9 mouse cellular contexts compared by ENCODE assay signal in genomic region chr9:71894246-71894942, GRCm38 (mm10).
DNase-seq lines count a peak whose midpoint lies in the region; ATAC-seq and TF ChIP-seq lines count a peak whose summit lies in the region.
"Had no signal": no experiment of that assay in that cellular context is flagged by ENCODE, and none has a peak within 500 bp of the region (broad histone marks: within the 10 kb centered on the region; RNA-seq: fewer than 3 reads in every experiment).

No protein-coding gene starts in this region.

- 75% methylated on average over 11 of the region's 11 CpGs for WGBS in heart, embryonic 16.5 days
- 75% methylated on average over 11 of the region's 11 CpGs for WGBS in heart, adult 2 months
- WGBS in hindbrain, embryonic 11.5 days = 16% methylated on average over 11 of the region's 11 CpGs
- WGBS in midbrain, embryonic 16.5 days = 10% methylated on average over 11 of the region's 11 CpGs

- no peak for ATAC-seq in heart, embryonic 16.5 days (replicated peaks; ENCODE audit: extremely low read depth, insufficient read depth, low FRiP score)
- no peak for ATAC-seq in hindbrain, embryonic 11.5 days (ENCODE audit: low FRiP score)
- peak; percentile 78; the same call in 1 of the 2 replicates for ATAC-seq in midbrain, embryonic 16.5 days
- ATAC-seq in frontal cortex, adult (ENCODE audit: low TSS enrichment) = no peak
- no peak for ATAC-seq in erythroblast, adult 5-6 weeks (replicated peaks; ENCODE audit: low FRiP score, poor library complexity, severe bottlenecking)

- peak overlapping the region; percentile 8; the same call in 1 of the 2 replicates for H3K4me2 ChIP-seq in heart, embryonic 16.5 days (ENCODE audit: low read depth, low read length)
- H3K4me2 ChIP-seq in hindbrain, embryonic 11.5 days (replicated peaks; ENCODE audit: low read depth, low read length) = peak overlapping the region; percentile 56
- peak overlapping the region; percentile 49 for H3K4me2 ChIP-seq in midbrain, embryonic 16.5 days (ENCODE audit: low read length)

- no peak overlapping the region for H3K27ac ChIP-seq in heart, embryonic 16.5 days (ENCODE audit: low read length)
- no peak overlapping the region; the same call in 1 of the 2 replicates for H3K27ac ChIP-seq in heart, adult 2 months
- H3K27ac ChIP-seq in hindbrain, embryonic 11.5 days (ENCODE audit: low read depth, low read length) = peak overlapping the region; percentile 70
- H3K27ac ChIP-seq in midbrain, embryonic 16.5 days (ENCODE audit: low read length) = peak overlapping the region; percentile 51; the same call in 1 of the 2 replicates

- H3K36me3 ChIP-seq in heart, embryonic 16.5 days (ENCODE audit: control insufficient read depth, insufficient read depth) = no peaks in the 10 kb centered on the region
- H3K36me3 ChIP-seq in heart, adult 2 months (ENCODE audit: control insufficient read depth, insufficient read depth, low read length) = peaks cover 8% of the 10 kb centered on the region
- H3K36me3 ChIP-seq in hindbrain, embryonic 11.5 days (ENCODE audit: control insufficient read depth, insufficient read depth, low read length) = no peaks in the 10 kb centered on the region
- no peaks in the 10 kb centered on the region for H3K36me3 ChIP-seq in midbrain, embryonic 16.5 days (ENCODE audit: control insufficient read depth, insufficient read depth, low read length)

- H3K4me1 ChIP-seq in heart, embryonic 16.5 days (ENCODE audit: control insufficient read depth, insufficient read depth, low read length) = peaks cover 3% of the 10 kb centered on the region
- H3K4me1 ChIP-seq in heart, adult 2 months (ENCODE audit: control insufficient read depth, insufficient read depth, low read length) = peaks cover 6% of the 10 kb centered on the region
- peaks cover 5% of the 10 kb centered on the region for H3K4me1 ChIP-seq in hindbrain, embryonic 11.5 days (replicated peaks; ENCODE audit: control insufficient read depth, insufficient read depth, low read length)
- peaks cover 15% of the 10 kb centered on the region for H3K4me1 ChIP-seq in midbrain, embryonic 16.5 days (ENCODE audit: control insufficient read depth, insufficient read depth, low read length)

- H3K9me3 ChIP-seq in heart, embryonic 16.5 days (replicated peaks; ENCODE audit: control insufficient read depth, low read length) = no peaks in the 10 kb centered on the region
- no peaks in the 10 kb centered on the region for H3K9me3 ChIP-seq in hindbrain, embryonic 11.5 days (ENCODE audit: control insufficient read depth, low read length)
- no peaks in the 10 kb centered on the region for H3K9me3 ChIP-seq in midbrain, embryonic 16.5 days (replicated peaks; ENCODE audit: control insufficient read depth, low read length, poor library complexity, severe bottlenecking)

- peak overlapping the region; percentile 49; the same call in 1 of the 2 replicates for H3K9ac ChIP-seq in heart, embryonic 16.5 days (ENCODE audit: low read length)
- H3K9ac ChIP-seq in heart, adult 2 months (ENCODE audit: low read depth, low read length) = no peak overlapping the region
- H3K9ac ChIP-seq in hindbrain, embryonic 11.5 days (ENCODE audit: low read depth, low read length) = peak overlapping the region; percentile 62
- H3K9ac ChIP-seq in midbrain, embryonic 16.5 days (ENCODE audit: low read depth, low read length) = peak overlapping the region; percentile 18; the same call in 1 of the 2 replicates

- H3K27me3 ChIP-seq in heart, embryonic 16.5 days (ENCODE audit: control insufficient read depth, insufficient read depth, low read length) = no peaks in the 10 kb centered on the region
- H3K27me3 ChIP-seq in heart, adult 2 months (ENCODE audit: control insufficient read depth, insufficient read depth, low read length) = no peaks in the 10 kb centered on the region
- no peaks in the 10 kb centered on the region for H3K27me3 ChIP-seq in hindbrain, embryonic 11.5 days (ENCODE audit: control insufficient read depth, insufficient read depth, low read length)
- H3K27me3 ChIP-seq in midbrain, embryonic 16.5 days (ENCODE audit: control insufficient read depth, insufficient read depth, low read depth, low read length) = no peaks in the 10 kb centered on the region

- H3K79me2 ChIP-seq in heart, adult 2 months (replicated peaks; ENCODE audit: control insufficient read depth, insufficient read depth, low read length) = no peaks in the 10 kb centered on the region

- peak overlapping the region; percentile 23 for H3K4me3 ChIP-seq in heart, embryonic 16.5 days (ENCODE audit: low read length)
- no peak overlapping the region for H3K4me3 ChIP-seq in heart, adult 2 months
- peak overlapping the region; percentile 45 for H3K4me3 ChIP-seq in hindbrain, embryonic 11.5 days (ENCODE audit: low read depth, low read length)
- H3K4me3 ChIP-seq in midbrain, embryonic 16.5 days (ENCODE audit: low read depth, low read length) = peak overlapping the region; percentile 32

- DNase-seq in heart, adult 2 months = no peak
- peak; percentile 33 for DNase-seq in embryo, embryonic 9.5 days (ENCODE audit: extremely low spot score)
- peak; percentile 43 for DNase-seq in hindbrain, embryonic 11.5 days (ENCODE audit: low spot score)
- no peak for DNase-seq in layer of hippocampus, postnatal 36 days
- DNase-seq: adrenal gland, adult 2 months had no signal

- no peak for TF ChIP-seq EP300 in heart, adult 2 months (IDR thresholded peaks at IDR 0.05; ENCODE audit: insufficient read depth, low read depth, low read length)

- TF ChIP-seq POLR2A in heart, adult 2 months (IDR thresholded peaks at IDR 0.05; ENCODE audit: insufficient read depth, low read depth, low read length) = no peak

- TF ChIP-seq CTCF in heart, adult 2 months (IDR thresholded peaks at IDR 0.05) = no peak

- intact Hi-C loops in heart, adult 2 months (cut with DNase I) = no loop called here

Comparison
In these comparisons a context has a peak if more than half of its experiments do, and no peak if none do; other contexts are left out.
1. H3K27ac ChIP-seq: peak in hindbrain, embryonic 11.5 days (single experiment) and midbrain, embryonic 16.5 days (single experiment); none in heart, embryonic 16.5 days (single experiment) and heart, adult 2 months (single experiment).
2. DNase-seq: peak in embryo, embryonic 9.5 days (single experiment) and hindbrain, embryonic 11.5 days (single experiment); none in heart, adult 2 months (0 of 2) and layer of hippocampus, postnatal 36 days (0 of 2).
3. Peak in every context shown above with its lines, with median percentiles within 50 percentile points of each other: H3K4me2 ChIP-seq.